Mouse (Mus musculus) right cerebral cortex, adult 2 months (tissue): Measurements from ENCODE around the gene Gpr179.
"Not testable (repeated sequence)": the region's sequence is repeated elsewhere in the genome, so short reads cannot be mapped to it uniquely, and the experiment has no call there.

Experiments
- DNase-seq, 2 experiments: peaks; one replicate each; pipeline ENCODE4 v3.0.0; 2021 to 2022; ENCODE audit warnings: low spot score in 2 of 2

Gene Gpr179

DNA sequence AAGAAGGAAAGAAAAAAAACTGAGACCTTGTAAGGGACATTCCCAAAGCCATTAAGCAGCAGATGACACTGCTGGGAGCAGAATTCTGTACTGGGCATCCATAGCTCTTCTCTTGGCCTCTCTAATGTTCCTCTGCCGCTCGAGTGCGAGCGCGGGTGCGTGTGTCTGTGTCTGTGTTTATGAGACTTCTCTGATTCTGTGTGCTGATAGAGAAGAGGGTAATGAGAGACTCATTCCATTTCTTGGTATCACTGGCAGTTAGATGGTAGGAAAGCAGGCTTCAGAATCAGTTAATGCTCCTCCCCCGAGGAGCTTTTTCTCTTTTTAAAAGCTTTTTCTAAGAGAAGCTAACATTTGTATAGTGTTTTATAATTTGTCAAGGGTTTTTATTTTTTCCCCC, 3.4 kb upstream of the Gpr179 start:
- DNase-seq = no peak

DNA sequence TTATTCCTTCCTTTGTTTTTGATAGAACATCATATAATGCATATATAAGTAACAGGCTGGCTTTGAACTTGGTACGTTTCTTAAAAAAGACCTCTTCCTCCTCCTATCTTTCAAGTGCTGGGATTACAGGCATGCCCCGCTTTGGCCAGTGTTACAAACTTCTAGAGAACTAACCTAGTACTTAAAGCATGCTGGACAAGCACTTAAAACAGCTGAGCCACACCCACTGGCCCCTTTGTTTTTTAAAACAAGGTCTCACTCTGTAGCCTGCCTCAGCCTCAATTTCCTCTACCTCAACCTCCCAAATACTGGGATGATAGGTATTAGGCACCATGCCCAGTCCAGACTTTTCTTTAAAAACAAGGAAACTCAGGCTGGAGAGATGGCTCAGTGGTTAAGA, 2.8 kb upstream of the Gpr179 start:
- no peak for DNase-seq

DNA sequence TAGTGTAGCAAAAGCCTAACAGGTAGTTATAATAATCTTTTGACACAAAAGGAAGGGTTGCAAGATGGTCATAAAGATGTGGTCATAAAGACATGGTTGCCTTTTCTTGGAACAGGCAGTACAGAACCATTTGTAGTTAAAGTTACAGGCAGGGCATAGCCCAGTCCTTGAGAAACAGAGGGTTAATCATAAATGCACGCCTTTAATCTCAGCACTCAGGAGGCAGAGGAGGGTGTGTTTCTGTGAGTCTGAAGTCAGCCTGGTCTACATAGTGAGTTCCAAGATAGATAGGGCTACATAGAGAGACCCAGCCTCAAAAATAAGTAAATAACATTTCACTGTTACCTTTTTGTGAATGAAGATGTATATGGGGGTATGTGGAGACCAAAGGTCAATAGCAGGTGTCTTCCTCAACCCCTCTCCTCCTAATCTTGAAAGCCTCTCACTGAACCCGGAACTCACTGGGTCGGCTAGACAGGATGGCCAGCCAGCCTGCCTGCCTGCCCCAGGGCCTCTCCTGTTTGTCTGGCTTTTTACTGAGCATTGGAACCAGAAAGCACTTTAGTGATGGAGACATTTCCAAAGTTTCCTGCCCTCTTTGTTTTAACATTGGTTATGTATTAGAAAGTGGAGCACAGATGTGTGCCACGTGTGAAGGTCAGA, 1.2 kb upstream of the Gpr179 start:
- DNase-seq = no peak

DNA sequence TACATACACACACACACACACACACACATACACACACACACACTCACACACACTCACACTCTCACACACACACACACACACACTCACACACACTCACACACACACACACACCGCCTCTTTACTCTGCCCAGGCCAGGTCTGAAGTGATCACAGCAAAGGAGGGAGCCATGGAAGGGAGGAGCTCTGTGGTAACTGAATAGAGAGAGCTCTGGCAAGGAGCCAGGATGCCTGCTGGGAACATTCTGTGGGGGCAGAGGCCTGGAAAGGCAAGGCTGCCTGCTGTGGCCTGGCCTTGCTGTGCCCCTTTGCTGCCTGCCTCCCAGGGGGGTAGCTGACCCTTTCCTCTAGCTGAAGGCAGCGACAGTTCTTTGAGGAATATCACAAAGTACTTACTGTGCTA, 1.8 kb downstream of the Gpr179 start:
- peak; percentile 56 to 65 for DNase-seq

DNA sequence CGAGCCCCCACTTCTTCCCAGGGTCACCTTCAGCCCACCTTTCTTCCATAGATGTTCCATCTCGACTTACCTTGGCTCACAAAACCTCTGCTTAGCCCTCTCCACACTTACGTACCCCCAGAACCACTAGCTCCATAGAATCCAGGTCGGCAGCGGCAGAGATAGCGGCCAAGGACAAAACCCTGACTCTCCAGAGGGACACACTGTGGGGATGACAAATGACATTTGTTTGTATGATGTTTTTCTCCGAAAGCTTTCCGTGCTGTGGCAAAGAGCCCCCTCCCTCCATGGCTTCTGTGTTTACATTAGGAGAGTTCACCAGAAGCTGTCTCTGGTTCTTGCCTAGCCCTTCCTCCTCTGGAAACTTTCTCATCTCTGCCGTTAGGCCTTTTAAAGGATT, 4.6 kb downstream of the Gpr179 start:
- DNase-seq = no peak

DNA sequence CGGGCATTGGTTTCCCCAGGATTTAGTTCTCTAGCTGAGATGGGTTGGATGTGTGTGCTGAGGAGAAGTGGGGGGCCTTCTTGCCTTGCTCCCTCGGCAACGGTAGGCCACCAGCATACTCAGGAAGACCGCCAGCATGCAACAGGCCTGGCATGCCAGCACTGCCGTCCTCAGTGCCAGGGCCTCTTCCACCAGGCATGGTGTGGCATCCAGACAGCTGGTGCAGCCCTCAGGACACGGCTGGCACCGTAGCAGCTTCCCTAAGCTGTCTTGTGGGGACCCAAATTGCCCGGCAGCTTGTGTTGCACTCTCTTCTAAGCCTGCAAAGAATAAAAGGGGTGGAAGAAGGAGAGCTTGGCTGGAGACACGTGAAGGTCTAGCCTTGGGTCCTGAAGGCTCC, 5.5 kb downstream of the Gpr179 start:
- DNase-seq = no peak

DNA sequence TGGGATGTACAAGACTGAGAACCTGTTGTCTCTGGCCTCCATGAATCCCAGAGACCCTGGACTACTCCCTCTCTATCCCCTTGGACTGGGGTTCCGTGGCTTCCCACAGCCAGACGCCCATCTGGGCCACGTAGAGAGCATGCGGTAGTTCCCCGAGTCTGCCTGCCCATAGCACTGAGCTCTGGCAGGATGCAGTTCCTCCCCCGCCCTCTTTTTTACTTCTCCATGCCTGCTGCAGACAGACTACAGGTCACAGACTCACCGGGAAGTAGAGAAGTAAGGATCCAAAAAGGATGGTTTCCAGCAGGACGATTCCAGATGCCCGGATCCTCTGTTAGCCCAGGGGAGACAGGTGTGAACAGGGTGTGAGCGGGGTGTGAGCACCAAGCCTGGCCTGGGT, 6.4 kb downstream of the Gpr179 start:
- no peak for DNase-seq

DNA sequence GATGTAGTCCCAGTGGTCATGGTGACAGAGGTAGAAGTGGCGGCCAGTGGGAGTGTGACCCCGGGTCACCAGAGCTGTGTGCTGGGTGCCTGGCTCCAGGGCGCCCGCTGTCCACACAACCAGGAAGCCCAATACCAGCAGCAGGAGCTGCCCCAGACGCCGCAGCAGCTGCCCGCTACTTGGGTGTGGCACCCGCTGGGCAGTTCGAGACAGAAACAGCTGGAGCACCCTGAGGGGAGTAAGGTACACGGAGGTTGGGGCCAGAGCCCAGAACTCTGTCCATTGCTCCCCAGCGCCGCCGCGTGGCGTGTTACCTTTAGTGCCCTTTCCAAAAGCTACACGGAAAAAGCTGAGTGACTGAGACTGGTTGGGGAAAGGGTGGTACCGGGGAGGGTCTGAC, 8.3 kb downstream of the Gpr179 start:
- DNase-seq = no peak

DNA sequence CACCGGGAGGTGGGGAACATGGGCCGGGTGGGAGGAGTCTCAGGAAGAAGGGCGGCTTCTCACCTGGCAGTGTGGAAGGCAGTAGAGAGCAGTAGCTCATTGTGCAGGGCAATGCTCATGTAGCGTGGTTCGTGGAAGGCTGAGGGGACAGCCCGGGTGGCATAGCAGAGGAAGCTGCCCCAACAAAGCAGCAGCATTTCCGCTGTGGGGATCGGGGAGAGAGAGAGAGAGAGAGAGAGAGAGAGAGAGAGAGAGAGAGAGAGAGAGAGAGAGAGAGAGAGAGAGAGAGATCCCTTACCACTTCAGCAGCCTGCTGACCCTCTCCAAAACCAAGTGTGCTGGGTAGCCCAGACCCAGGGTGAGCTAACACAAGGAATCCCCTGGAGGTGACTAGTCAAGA, 8.7 kb downstream of the Gpr179 start:
- DNase-seq = no peak

DNA sequence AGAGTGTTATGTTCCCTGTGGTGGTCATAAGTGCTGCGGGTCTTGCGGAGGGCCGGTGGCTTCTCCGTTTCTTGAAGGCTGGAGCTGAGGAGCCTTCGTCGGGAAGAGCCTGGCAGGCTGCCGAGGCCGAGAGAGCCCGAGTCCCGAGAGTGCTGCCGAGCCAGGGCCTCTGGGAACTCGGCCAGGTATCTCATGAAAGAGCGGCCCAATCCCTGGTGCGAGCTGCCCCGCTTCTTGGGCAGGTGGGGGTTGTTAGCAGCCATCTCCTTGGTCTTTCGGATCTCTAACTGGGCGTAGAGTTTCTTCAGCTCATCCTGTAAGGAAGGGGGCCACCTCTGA, 12.9 kb downstream of the Gpr179 start:
- peak; percentile 27 to 53 for DNase-seq

DNA sequence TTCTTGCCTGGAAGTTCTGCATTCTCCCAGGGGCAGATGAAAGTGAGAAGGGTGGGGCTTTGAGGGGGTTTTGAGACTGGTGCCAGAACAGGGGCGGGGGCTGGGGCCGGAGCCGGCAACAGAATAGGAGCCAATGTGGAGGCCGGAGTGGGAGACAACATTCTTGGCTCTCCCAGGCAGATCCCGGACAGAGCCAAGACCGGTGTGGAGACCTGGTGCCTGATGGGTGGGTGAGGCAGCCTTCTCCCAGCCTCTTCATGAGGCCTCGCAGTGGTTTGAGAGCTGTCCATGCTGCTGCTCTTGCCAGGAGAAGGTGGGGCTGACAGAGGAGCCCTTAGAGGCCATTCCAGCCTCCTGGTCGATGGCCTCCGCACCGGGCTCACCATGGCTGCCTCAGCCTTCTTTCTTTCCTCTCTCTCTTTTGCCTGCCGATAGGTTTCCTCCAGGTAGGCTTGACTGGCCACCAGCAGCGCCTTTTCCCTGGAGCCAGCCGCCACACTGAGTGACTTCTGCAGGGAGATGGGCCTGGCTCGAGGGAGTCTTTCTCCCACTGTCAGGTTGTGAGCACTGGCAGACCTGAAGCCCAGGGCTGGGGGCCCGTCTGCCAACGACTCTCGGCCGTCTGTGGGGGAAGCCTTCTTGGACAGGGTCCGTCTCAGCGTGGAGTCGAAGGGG, 13.4 kb downstream of the Gpr179 start:
- DNase-seq = no peak

DNA sequence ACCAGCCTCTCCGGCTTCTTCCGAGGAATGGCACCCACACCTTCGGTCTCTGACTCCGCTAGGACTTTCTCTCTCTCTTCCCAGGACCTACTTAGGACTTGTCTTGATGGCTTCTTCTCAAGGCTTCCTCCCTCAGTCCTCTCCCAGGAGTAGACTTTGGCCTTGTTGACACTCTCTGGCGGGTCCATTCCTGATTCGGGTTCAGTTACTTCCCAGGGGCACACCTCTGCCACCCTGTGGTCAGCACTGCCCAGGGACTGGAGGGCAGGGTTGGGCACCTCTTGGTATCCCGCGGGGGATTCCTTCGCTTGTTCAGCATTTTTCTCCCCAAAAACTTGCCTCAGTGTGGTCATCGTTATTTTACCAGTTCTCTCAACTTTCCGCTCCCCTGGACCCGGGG, 14.5 kb downstream of the Gpr179 start:
- DNase-seq = no peak

DNA sequence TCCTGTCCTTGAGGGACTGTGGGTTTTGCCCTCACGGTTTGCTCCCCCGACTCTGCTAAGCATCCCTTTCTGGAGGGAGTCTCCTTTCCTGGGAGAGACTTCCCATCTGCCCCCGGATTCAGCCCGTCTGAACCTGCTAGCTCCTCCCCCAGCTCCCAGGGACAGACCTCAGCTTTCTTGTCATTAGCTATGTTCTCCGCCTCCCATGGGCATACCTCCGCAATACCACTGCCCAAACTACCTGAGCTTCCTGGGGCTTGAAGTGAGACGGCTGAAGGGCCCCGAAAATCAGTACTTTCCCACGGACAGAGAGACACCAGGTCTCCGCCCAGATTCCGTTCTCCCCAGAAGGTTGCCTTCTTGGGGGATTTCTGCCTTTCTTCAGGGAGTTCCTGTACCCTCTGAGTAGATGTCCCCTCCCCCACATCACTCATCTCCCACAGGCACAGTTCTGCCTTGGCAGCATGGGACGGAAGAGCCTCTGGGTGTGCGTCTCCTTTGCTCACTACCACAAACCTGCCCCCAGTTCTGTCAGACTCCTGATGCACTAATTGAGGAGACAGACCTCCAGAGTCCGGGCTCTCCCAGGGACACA, 15.0 kb downstream of the Gpr179 start:
- no peak for DNase-seq

DNA sequence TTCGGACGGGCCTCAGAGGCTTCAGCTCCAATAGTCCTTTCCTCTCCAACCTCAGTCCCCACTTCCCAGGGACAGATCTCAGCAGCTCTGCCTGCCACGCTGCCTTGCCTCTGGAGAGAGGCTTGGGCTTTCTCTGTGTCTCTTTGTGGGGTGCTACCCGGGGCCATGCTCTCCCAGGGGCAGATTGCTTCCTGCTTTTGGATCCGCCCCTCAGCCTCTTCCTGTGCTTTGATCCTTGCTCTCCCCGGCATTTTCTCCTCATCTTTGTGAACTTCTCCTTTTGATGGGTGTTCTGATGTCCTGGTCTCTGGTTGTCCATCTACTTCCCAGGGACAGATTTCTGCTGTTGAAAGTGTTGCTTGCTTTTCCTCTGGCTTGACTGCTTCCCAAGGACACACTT, 15.6 kb downstream of the Gpr179 start:
- no peak for DNase-seq

DNA sequence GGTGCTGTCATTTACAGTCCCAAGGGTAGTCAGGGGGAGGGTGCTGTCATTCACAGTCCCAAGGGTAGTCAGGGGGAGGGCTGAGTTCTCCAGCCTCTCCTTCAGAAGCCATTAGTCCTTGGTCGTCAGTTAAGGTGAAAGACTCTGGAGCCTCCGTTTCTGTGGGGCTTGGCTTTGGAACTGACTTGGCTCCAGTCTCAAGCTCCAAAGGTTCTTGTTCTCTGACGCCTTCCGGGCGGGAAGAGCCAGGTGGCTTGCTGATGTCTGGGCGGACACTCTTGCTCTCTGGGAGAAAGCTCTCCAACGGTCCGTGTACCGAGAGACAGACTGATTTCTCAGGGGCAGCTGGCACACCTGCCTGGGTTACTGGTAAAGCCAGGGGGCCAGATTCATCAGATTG, 17.5 kb downstream of the Gpr179 start:
- no peak for DNase-seq

DNA sequence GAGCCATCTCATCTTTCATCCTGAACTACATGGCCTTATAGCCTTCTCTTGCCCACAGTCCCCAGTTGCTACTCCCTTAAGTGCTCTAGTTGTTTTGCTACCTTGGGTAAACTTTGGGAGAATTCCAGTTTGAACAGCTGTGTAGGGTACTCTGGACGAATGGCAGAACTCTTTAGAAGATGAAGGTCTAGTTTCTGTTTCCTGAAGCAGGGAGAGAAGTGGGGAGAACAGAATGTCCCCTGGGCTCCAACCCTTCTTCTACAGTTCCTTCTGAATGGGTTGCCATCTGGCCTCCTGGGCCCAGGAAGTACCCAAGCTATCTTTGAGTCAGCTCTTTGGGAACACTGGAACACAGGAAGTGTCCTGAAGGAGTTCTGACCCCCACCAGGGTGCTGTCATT, 18.0 kb downstream of the Gpr179 start:
- no peak for DNase-seq

DNA sequence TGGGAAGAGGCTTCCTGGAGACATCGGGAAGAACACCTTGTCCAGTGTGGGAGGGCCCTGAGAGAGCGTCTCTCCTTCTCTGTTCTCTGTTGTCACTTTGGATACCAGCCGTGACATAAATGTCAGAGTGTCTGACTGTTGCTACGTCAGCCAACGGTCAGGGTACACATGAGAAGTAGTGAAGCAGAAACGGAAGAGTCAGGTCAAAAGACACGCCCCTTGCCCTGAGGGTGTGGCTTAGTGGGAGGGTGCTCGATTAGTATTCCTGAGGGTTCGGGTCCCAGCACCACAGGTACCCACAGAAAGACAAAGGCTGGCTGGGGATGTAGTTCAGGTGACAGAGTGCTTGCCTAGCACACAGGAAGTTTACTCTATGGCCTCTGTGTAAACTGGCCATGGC, 18.8 kb downstream of the Gpr179 start:
- DNase-seq = no peak

DNA sequence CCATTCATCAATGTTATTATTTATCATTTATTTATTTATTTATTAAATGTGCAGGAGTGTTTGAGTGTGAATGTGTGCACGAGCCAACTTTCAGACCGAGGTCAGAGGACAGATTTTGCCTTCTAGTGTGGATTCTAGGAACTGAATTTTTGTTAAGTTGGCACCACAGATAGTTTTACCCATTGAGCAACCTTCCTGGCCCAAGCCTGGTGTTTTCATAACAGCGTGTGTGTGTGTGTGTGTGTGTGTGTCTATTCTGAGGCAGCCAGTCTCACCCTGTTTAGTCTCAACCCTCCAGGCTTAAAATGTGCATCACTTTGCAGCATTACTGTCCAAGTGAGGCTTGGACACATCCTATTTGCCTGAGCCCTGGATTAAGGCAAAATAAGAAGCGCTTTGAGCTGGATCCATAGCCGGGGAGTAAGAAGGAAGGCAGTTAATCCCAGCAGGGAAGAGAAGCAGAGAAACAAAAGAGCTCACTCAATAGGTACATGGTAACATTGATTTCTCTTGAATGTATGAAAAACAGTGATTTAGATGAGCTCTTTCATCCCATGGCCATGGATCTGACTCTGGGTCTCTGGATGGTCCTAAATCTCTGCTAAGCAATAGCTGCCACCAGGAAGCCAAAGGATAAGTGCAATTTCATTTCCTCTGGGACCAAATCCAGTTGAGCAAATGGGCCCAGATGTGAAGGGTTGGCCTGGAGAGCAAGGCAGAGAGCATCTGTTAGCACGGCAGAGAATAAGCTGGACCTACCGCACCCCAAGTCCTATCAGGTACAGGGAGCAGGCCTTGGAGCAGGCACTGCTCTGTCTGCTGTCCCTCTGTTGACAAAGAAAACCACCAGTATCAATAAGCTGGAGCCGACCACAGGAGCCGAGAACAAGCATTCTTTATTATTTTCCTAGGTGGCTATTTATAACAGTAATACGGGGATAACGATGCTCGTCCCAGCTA, 20.4 kb downstream of the Gpr179 start:
- DNase-seq = no peak

DNA sequence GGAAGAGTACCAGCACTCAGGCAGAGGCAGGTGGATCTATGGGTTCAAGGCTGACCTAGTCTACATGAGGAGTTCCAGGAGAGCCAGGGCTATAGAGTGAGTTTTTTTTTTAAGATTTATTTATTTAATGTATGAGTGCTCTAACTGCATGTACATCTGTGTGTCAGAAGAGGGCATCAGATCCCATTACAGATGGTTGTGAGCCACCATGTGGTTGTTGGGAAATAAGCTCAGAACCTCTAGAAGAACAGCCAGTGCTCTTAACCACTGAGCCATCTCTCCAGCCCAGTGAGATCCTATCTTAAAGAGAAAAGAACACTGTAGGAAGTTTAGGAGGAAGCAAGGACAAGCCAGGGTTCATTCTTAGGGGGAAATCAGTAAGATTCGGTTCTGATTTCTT, 21.6 kb downstream of the Gpr179 start:
- DNase-seq = no peak

DNA sequence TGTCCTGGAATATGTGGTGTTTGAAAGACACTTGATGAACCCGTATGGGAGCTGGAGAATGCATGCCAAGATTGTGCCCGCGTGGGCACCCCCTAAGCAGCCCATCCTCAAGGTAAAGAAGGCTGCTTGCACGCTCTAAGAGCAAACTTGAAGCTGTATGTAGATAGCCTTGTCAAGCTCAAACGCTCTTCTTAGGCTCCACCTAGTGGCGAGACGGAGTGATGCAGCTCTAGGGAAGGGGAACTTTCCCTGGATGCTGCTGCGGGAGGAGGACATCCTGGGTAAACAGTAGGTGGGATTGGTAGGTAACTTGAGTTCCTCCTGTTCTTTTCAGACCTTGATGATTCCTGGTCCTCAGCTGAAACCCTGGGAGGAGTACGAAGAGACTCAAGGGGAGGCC, 23.7 kb downstream of the Gpr179 start:
- peak; percentile 68 to 78 for DNase-seq

DNA sequence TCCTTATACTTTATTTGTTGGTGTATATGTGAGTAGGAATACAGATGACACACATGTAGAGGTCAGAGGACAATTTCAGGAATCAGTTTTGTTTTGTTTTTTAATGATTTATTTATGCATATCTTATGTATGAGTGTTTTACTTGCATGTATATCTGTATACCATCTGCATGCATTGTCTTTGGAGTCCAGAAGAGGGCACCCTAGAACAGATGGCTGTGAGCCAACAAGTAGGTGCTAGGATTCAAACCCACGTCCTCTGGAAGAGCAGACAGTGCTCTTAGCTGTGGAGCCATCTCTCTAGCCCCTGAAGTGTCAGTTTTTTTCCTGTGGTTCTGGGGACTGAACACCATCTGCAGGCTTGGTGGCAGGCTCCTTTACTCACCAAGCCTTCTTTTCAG, 26.7 kb downstream of the Gpr179 start:
- DNase-seq = no peak

DNA sequence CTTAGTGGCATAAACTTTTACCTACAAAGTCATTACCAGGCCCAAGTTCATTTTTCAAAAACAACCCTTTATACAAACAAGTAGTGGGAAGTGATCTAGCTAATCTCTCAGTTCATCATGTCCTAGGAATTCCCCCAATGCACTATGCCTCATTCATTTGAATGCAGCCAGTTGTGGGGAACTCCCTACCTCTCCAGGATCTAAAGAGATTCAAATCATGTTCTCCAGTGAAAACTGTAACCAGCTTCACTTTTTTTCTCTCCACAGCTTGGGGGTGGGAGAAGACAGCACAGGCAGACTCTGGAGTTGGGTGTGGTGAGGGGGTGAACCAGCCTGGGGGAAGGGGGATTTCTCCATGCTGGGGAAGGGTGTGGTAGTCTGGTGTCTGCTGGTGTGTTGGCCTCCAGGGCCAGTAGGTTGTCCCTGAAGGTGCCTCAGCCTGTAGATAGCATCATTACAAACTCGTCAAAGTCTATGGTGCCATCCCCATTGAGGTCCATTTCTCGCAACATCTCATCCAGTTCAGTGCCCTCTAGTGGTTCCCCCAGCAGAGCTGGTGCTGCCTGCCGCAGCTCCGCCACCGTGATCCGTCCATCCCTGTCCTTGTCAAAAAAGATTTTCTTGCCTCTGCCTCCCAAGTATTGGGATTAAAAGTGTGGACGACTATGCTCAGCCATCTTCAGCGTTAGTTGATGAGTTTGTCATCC, 29.8 kb downstream of the Gpr179 start:
- not testable (repeated sequence) for DNase-seq
